Mouse (Mus musculus) forebrain, embryonic 15.5 days (tissue): Measurements from ENCODE around the gene Srcin1. TPM values are rescaled to one million over a fixed set of nuclear protein-coding genes. Genes with fewer than 3 reads are reported as not detected.

Source experiments
- ATAC-seq: fragments of 200-750 bp; cut with Nextera tagmentation; replicated peaks from 2 replicates; pipeline ENCODE4 v1.8.0; 2017; ENCODE audit warnings: mild to moderate bottlenecking, moderate TSS enrichment, moderate library complexity
- H3K27ac ChIP-seq: fragments of 300-500 bp; sonication (generic); replicated peaks from 2 replicates; pipeline ENCODE4 v1.5.1; 2015; ENCODE audit warnings: mild to moderate bottlenecking, inconsistent platforms
- H3K27me3 ChIP-seq: fragments of 300-500 bp; sonication (generic); 2 replicates; pipeline ENCODE4 v1.6.1; 2015; ENCODE audit warnings: inconsistent platforms
- H3K36me3 ChIP-seq: fragments of 300-500 bp; sonication (generic); 2 replicates; pipeline ENCODE4 v1.6.1; 2015; ENCODE audit warnings: mild to moderate bottlenecking, inconsistent platforms
- H3K4me1 ChIP-seq: fragments of 300-500 bp; sonication (generic); 2 replicates; pipeline ENCODE4 v1.6.1; 2015; ENCODE audit warnings: inconsistent platforms
- H3K4me2 ChIP-seq: fragments of 300-500 bp; sonication (generic); replicated peaks from 2 replicates; pipeline ENCODE4 v1.6.1; 2015; ENCODE audit warnings: mild to moderate bottlenecking, inconsistent platforms
- H3K4me3 ChIP-seq: fragments of 300-500 bp; sonication (generic); 2 replicates; pipeline ENCODE4 v1.5.1; 2015; ENCODE audit warnings: mild to moderate bottlenecking, inconsistent platforms
- H3K9ac ChIP-seq: fragments of 300-500 bp; sonication (generic); replicated peaks from 2 replicates; pipeline ENCODE4 v1.6.1; 2015; ENCODE audit warnings: mild to moderate bottlenecking, inconsistent platforms
- H3K9me3 ChIP-seq: fragments of 300-500 bp; sonication (generic); 2 replicates; pipeline ENCODE4 v1.6.1; 2016; ENCODE audit warnings: inconsistent platforms
- WGBS: fragments of 180-500 bp; shearing (Covaris S2); methylation state at CpG from one replicate; pipeline ENCODE4 v1.1.7; 2015; ENCODE audit warnings: mixed read lengths; 5-methylcytosine and 5-hydroxymethylcytosine counted together
- polyA plus RNA-seq: library from polyadenylated mRNA; unstranded; fragments of >200 nt; fragmentation: Nextera tagmentation; extraction: Ambion mirVana; gene quantifications from 2 replicates; pipeline ENCODE4 v1.2.1, GENCODE M21; 2015

Gene Srcin1
- polyA plus RNA-seq, 1 experiment from 2014 or later = 10.8 TPM

DNA sequence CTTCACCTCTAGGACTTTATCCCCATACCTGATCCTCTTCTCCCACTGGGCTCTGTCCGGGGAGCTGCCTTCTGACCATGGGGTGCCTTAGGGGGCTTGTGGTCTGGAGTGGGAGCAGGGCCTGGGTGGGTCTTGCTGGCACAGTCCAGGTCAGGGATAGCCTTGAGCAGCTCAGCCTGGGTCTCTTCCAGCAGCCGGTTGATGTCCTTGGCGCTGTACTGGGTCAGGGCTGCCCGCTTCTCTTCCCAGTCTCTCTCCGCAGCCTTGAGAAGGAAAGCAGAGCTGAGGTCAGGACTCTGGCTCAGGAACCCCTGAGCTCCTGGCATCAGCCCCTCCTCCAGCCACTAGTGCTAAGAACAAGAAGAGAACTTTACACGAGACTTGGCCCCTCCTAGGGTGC is 50.7 kb downstream of the Srcin1 start:
- H3K36me3 ChIP-seq = peaks cover 65% of the 10 kb centered on the region
- H3K4me3 ChIP-seq = no peak overlapping the region
- ATAC-seq = no peak
- no peak overlapping the region for H3K4me2 ChIP-seq
- H3K27ac ChIP-seq = no peak overlapping the region
- no peaks in the 10 kb centered on the region for H3K9me3 ChIP-seq
- no peak overlapping the region for H3K9ac ChIP-seq
- H3K4me1 ChIP-seq = 0 out of 2 replicates have a peak, but pooled peaks cover 12% of the 10 kb centered on the region
- H3K27me3 ChIP-seq = no peaks in the 10 kb centered on the region
- 92% methylated on average over 6 of the region's 6 CpGs for WGBS

DNA sequence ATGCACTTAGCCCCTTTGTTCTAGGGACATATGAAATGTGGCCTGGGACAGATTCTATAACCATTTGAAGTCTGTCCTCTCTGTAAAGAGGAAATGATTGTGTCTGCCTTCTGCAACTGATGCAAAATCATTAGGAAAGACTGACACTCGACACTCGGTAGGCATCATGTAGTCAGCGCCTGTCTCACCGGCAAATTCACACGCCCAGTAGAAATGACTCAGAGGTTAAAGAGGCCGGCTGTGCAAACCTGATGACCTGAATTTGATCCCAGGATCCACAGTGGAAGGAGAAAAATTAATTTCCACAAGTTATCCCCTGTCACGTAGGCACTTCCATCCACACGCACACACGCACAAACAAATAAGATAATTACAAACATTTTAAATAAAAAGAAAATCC is 51.7 kb downstream of the Srcin1 start:
- Histone ChIP-seq H3K4me2 (no peak overlapping the region), H3K9ac (no peak overlapping the region; the same call in 1 of the 2 replicates), H3K27me3 (no peaks in the 10 kb centered on the region), H3K36me3 (peaks cover 70% of the 10 kb centered on the region), H3K9me3 (no peaks in the 10 kb centered on the region), H3K4me1 (0 out of 2 replicates have a peak, but pooled peaks cover 12% of the 10 kb centered on the region), H3K4me3 (no peak overlapping the region), H3K27ac (peak overlapping the region; percentile 23)
- no peak for ATAC-seq
- WGBS = 68% methylated on average over 9 of the region's 9 CpGs

DNA sequence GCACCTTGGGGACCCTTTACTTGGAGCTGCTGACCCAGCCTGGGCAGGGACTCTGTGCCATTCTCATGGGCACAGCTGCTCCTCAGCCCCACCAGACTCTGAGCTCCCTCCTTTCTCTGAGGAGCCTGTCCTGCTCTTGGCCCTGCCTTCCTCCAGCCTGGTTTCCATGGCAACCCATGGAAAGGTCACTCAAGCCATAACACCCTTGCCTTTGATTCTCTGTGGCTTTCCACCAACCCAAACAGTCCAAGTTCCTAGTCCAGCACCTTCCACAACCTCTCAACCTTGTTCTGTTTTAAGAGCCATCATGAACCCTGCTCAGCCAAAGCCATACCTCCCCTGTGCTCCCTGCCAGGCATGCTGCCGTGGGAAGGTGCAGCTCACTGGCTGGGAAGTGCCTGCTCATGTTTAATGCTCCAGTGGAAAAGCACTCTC is 52.1 kb downstream of the Srcin1 start:
- Histone ChIP-seq H3K4me3 (no peak overlapping the region), H3K36me3 (peaks cover 69% of the 10 kb centered on the region), H3K4me1 (0 out of 2 replicates have a peak, but pooled peaks cover 12% of the 10 kb centered on the region), H3K9ac (no peak overlapping the region; the same call in 1 of the 2 replicates), H3K27ac (peak overlapping the region; percentile 27; the same call in 1 of the 2 replicates), H3K4me2 (no peak overlapping the region), H3K9me3 (no peaks in the 10 kb centered on the region), H3K27me3 (no peaks in the 10 kb centered on the region)
- WGBS = 21% methylated on average over 1 of the region's 1 CpGs
- ATAC-seq = peak; percentile 27; the same call in 1 of the 2 replicates

DNA sequence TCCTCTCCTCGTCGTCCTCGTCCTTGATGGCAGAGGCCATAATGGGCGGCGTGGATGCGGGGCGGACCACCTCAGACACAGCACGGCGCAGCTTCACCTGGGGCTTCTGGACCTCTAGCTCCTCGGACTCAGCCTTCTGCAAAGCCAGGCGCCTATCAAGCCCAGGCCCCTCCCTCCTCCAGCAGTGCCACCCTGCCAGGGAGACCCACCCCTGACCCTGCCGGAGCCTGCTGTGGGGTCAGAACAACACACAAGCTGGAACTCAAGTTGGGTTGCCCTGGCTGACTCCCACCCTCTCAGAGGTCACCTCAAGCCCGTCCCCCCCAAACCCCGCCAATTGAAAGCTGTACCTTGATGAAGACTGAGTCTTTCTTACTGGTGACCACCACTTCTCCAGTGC is 52.9 kb downstream of the Srcin1 start:
- no peaks in the 10 kb centered on the region for H3K9me3 ChIP-seq
- peaks cover 74% of the 10 kb centered on the region for H3K36me3 ChIP-seq
- 90% methylated on average over 14 of the region's 14 CpGs for WGBS
- 0 out of 2 replicates have a peak, but pooled peaks cover 12% of the 10 kb centered on the region for H3K4me1 ChIP-seq
- H3K27ac ChIP-seq = peak overlapping the region; percentile 27; the same call in 1 of the 2 replicates
- no peak overlapping the region for H3K9ac ChIP-seq
- H3K4me2 ChIP-seq = no peak overlapping the region
- no peaks in the 10 kb centered on the region for H3K27me3 ChIP-seq
- no peak overlapping the region for H3K4me3 ChIP-seq
- no peak for ATAC-seq

DNA sequence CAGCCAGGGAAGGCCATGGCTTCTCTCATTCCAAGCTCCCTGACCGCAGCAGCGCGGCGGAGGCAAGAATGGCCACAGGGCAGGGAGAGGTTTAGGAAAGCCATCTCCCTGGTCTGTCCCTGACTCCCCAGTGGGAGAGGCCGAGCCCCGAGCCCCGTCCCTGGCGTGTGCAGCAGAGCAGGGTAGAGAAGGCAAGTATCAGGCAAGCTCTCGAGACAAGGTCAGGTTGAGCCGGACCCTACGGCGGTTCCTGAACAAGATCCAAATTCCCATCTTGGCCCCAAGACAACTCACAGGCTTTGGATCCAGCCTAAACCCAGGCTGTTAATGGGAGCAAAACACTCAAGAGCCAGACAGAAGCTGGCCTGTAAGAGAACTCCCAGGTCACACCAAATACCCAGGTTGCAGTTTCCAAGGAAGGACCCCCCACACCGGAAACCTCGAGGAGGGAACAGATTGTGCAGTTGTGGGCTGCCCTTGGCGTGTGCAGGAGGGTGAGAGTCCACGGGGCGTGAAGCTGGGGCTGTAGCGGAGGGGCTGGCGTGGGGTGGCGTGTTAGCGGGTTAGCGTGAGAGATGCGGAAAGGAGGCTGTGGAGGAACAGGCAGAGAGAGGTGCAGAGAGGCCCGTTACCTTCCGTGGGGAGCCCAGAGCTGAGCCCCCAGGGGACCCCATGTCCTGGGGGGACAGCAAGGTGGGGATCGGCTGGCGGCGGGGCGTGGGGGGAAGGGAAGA is 54.1 kb downstream of the Srcin1 start:
- Histone ChIP-seq H3K27me3 (no peaks in the 10 kb centered on the region), H3K4me1 (0 out of 2 replicates have a peak, but pooled peaks cover 12% of the 10 kb centered on the region), H3K27ac (no peak overlapping the region), H3K4me2 (no peak overlapping the region), H3K4me3 (no peak overlapping the region), H3K9ac (no peak overlapping the region), H3K36me3 (peaks cover 80% of the 10 kb centered on the region), H3K9me3 (no peaks in the 10 kb centered on the region)
- no peak for ATAC-seq
- 87% methylated on average over 29 of the region's 29 CpGs for WGBS

DNA sequence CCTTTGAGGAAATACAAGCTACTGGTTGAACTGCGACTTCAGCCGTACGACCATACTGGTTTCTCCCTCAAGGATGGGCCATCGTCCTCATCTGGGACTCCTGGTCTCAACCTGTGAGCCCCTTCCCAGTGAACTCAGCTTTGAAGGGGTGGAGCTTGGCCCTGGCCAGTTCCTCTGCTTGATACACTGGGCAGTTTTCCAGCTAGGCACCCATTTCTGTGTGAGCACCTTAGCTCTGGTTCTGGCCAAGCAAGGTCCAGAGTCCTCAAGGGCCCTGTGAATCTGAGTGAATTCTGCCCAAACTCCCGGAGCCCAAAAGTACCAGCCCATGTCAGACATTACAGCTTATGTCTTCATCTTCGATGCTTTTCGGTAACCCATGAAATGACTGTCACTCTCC is 55.4 kb downstream of the Srcin1 start:
- 0 out of 2 replicates have a peak, but pooled peaks cover 12% of the 10 kb centered on the region for H3K4me1 ChIP-seq
- 94% methylated on average over 7 of the region's 7 CpGs for WGBS
- no peak overlapping the region for H3K9ac ChIP-seq
- H3K36me3 ChIP-seq = peaks cover 82% of the 10 kb centered on the region
- H3K27ac ChIP-seq = no peak overlapping the region
- no peak overlapping the region for H3K4me3 ChIP-seq
- H3K27me3 ChIP-seq = no peaks in the 10 kb centered on the region
- no peaks in the 10 kb centered on the region for H3K9me3 ChIP-seq
- no peak overlapping the region for H3K4me2 ChIP-seq
- no peak for ATAC-seq

DNA sequence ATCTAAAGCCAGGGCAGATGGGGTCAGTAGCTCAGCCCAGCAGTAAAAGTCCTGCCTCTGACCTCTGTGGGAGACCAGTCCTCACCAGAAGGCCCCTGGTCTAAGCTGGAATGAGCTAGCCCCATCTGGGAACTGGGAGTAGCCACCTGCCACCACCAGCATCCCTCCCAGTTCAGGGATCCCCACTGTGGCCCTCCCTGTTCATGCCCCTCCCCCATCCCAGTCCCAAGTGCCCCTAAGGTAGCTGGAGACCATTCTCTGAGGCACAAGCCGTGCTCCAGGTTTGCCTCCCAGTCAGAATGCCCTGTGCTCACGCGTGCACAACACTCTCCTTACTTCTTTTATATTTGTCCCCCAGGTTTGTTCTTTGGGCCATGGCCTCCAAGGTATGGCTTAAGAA is 62.9 kb downstream of the Srcin1 start:
- 72% methylated on average over 3 of the region's 3 CpGs for WGBS

DNA sequence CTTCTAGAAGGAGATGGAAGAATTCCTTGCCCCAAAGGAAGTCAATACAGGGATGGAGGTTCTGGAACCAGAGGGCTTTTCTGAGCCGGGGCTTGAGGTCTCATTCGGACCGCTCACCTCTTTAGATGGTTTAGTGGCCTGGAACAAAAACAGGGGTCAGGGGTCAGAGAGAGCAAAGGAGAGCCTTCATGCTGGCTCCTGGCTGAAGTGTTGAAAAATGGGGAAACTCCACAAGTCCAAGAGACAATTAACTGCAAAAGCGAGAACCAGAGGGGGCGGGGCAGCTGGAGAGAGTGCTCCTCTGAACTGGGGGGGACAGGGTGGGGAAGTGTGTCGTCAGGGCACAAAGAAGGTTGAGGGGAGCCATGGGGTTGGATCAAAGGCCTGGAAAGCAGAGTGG is 63.5 kb downstream of the Srcin1 start:
- no peak overlapping the region for H3K4me2 ChIP-seq

More for the DNA sequence above, 62.9 kb downstream of the Srcin1 start:
- no peak for ATAC-seq
- Histone ChIP-seq H3K36me3 (peaks cover 27% of the 10 kb centered on the region), H3K9me3 (no peaks in the 10 kb centered on the region), H3K27ac (no peak overlapping the region), H3K4me3 (no peak overlapping the region), H3K4me1 (0 out of 2 replicates have a peak, but pooled peaks cover 3% of the 10 kb centered on the region), H3K27me3 (no peaks in the 10 kb centered on the region), H3K9ac (no peak overlapping the region), H3K4me2 (no peak overlapping the region)

DNA sequence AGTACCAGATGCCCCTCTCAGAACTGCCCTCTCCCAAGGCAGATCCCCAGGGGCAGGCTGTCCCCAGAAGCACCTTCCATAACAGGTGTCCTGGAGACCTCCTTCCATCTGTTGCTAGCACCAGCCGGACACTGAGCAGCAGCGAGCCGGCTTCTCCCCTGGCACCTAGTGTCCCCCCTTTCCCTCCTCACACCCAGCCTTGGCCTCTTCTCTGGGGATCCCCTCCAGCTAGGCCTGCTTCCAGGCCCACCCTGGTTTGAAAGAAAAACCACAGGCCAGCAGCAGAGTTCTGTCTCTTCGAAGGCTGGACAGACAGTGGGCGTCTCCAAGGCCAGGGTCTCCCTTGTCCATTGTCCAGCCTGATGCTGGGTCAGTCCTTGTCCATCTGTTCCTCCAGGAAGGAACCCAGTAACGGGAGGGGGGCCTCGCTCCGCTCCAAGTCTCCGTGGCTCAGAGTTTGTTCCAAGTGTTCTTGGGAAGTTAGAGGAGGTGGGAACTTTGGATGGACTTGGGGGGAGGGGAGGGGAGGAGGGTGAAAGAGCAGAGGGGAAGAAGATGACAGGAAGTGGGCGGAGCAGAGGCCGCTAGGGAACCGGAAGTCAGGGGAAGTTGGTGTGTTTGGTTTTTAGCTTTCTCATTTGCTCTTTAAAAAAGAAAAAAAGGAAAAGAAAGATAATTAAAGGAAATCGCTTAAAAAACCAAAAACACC is 64.2 kb downstream of the Srcin1 start:
- H3K9ac ChIP-seq = no peak overlapping the region
- no peaks in the 10 kb centered on the region for H3K27me3 ChIP-seq
- no peak overlapping the region for H3K4me2 ChIP-seq
- WGBS = 58% methylated on average over 13 of the region's 13 CpGs
- H3K27ac ChIP-seq = no peak overlapping the region
- H3K4me1 ChIP-seq = 0 out of 2 replicates have a peak, but pooled peaks cover 3% of the 10 kb centered on the region
- no peaks in the 10 kb centered on the region for H3K9me3 ChIP-seq
- no peak for ATAC-seq
- no peak overlapping the region for H3K4me3 ChIP-seq
- H3K36me3 ChIP-seq = peaks cover 20% of the 10 kb centered on the region

More for the DNA sequence above, 63.5 kb downstream of the Srcin1 start:
- Histone ChIP-seq H3K27ac (no peak overlapping the region), H3K36me3 (peaks cover 23% of the 10 kb centered on the region), H3K27me3 (no peaks in the 10 kb centered on the region), H3K9me3 (no peaks in the 10 kb centered on the region), H3K4me3 (no peak overlapping the region), H3K9ac (no peak overlapping the region), H3K4me1 (0 out of 2 replicates have a peak, but pooled peaks cover 3% of the 10 kb centered on the region)
- WGBS = 33% methylated on average over 6 of the region's 6 CpGs
- ATAC-seq = no peak

DNA sequence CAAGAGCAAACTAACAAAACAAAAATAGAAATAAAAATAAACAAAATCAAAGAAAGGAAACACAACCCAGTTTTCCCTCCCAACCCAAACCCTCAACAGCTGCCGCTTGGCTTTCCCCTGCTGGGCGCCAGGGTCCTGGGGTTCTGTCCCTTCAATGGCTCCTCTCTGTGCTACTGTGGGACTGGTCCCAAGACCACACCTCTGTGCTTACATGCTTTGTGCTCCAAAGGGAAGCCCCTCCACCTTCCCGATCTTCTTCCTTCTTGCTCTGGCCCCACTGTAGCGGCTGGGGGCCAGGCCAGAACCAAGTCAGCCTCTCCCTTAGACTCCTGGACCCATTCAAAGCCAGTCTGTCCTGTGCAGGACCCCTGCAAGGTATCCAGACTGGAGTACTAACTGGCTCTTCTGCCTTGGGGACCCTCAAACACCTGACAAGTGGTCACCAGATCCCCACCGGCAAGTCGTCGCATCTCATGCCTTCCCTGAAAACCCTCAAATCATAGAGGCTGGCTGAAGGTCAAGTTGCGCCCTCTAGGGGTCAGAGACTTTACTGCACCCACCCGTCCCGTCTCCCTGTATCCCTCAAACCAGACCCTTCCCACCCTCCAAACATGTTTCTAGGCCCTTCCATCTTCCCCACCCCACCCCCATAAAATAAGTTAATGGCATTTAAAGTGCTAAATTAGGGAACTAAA is 64.9 kb downstream of the Srcin1 start:
- no peaks in the 10 kb centered on the region for H3K27me3 ChIP-seq
- no peak overlapping the region for H3K9ac ChIP-seq
- no peak overlapping the region for H3K4me3 ChIP-seq
- peaks cover 13% of the 10 kb centered on the region for H3K36me3 ChIP-seq
- no peak overlapping the region for H3K4me2 ChIP-seq
- H3K27ac ChIP-seq = no peak overlapping the region; the same call in 1 of the 2 replicates
- 0 out of 2 replicates have a peak, but pooled peaks cover 3% of the 10 kb centered on the region for H3K4me1 ChIP-seq
- H3K9me3 ChIP-seq = no peaks in the 10 kb centered on the region
- no peak for ATAC-seq
- 24% methylated on average over 10 of the region's 10 CpGs for WGBS

DNA sequence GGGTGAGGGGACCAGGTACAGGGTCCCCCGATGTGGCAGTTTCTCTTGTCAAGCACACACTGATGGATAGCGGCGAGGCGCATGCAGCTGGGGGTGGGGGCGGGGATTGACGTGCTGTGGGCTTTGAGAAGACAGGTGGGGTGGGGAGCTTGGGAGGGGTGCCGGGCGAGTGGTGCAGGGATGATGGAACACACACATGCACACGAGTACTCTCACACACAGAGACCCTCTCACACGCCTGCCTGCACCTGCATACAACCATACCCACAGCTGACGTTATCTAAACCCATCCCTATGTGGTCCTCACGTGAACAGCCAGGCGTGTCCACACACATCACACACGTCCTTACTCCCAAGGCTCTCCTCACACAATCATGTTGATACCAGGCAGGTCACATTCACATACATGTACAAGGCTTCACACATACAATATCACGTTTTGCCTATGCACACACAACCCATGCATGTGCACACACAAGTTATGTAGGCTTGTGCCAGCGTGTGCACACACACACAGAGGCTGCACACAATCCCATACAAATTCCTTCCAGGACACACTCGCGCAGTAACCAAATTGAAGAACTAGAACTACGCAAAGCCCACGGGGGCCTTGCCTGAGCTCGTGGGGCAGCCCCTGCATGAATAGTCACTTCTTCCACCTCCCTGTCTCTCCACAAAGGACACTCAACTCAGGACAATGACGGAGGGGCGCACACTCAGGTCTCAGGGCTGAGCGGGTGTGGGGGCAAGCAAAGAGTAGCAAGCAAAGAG is 66.1 kb downstream of the Srcin1 start:
- WGBS = 53% methylated on average over 24 of the region's 24 CpGs

More for the DNA sequence above, 66.1 kb downstream of the Srcin1 start:
- H3K9me3 ChIP-seq = no peaks in the 10 kb centered on the region
- H3K36me3 ChIP-seq = 0 out of 2 replicates have a peak, but pooled peaks cover 1% of the 10 kb centered on the region
- H3K27ac ChIP-seq = no peak overlapping the region
- H3K4me2 ChIP-seq = no peak overlapping the region
- no peak overlapping the region for H3K9ac ChIP-seq
- no peak for ATAC-seq
- no peak overlapping the region for H3K4me3 ChIP-seq
- H3K27me3 ChIP-seq = no peaks in the 10 kb centered on the region
- 0 out of 2 replicates have a peak, but pooled peaks cover 3% of the 10 kb centered on the region for H3K4me1 ChIP-seq
